Mouse (Mus musculus) liver, embryonic 11.5 days (tissue): Measurements from ENCODE around the gene Gabra5. TPM values are rescaled to one million over a fixed set of nuclear protein-coding genes. Genes with fewer than 3 reads are reported as not detected.

Experiments
- ATAC-seq: fragments of 200-750 bp; cut with Nextera tagmentation; replicated peaks from 2 replicates; pipeline ENCODE4 v1.8.0; 2017; ENCODE audit warnings: moderate number of reproducible peaks, mild to moderate bottlenecking, moderate TSS enrichment, moderate library complexity; ENCODE audit not compliant: low FRiP score
- DNase-seq: peaks from one replicate; pipeline ENCODE4 v3.0.0-alpha.2; 2017; ENCODE audit warnings: low spot score
- H3K27ac ChIP-seq: fragments of 300-500 bp; sonication (generic); 2 replicates; pipeline ENCODE4 v1.5.1; 2014; ENCODE audit warnings: mild to moderate bottlenecking, low read depth, low read length, control low read depth
- H3K27me3 ChIP-seq: fragments of 300-500 bp; sonication (generic); replicated peaks from 2 replicates; pipeline ENCODE4 v1.6.1; 2014; ENCODE audit warnings: low read length, mixed read lengths; ENCODE audit not compliant: control insufficient read depth, insufficient read depth
- H3K36me3 ChIP-seq: fragments of 300-500 bp; sonication (generic); 2 replicates; pipeline ENCODE4 v1.6.1; 2014; ENCODE audit warnings: mild to moderate bottlenecking, low read length, moderate library complexity, mixed read lengths; ENCODE audit not compliant: control insufficient read depth, insufficient read depth
- H3K4me1 ChIP-seq: fragments of 300-500 bp; sonication (generic); replicated peaks from 2 replicates; pipeline ENCODE4 v1.6.1; 2014; ENCODE audit warnings: low read length, mixed read lengths; ENCODE audit not compliant: control insufficient read depth, insufficient read depth
- H3K4me2 ChIP-seq: fragments of 300-500 bp; sonication (generic); 2 replicates; pipeline ENCODE4 v1.6.1; 2014; ENCODE audit warnings: mild to moderate bottlenecking, control low read depth, moderate library complexity
- H3K4me3 ChIP-seq: fragments of 300-500 bp; sonication (generic); 2 replicates; pipeline ENCODE4 v1.5.1; 2014; ENCODE audit warnings: low read depth, low read length, control low read depth
- H3K9ac ChIP-seq: fragments of 300-500 bp; sonication (generic); 2 replicates; pipeline ENCODE4 v1.6.1; 2014; ENCODE audit warnings: low read depth, low read length, control low read depth
- H3K9me3 ChIP-seq: fragments of 300-500 bp; sonication (generic); 2 replicates; pipeline ENCODE4 v1.6.1; 2016; ENCODE audit warnings: low read length, inconsistent platforms, mixed read lengths; ENCODE audit not compliant: control insufficient read depth
- WGBS: fragments of 180-500 bp; shearing (Covaris S2); extraction: QIAGEN DNeasy Blood & Tissue Kit; methylation state at CpG from one replicate; pipeline ENCODE4 v1.1.7; 2014; 5-methylcytosine and 5-hydroxymethylcytosine counted together
- polyA plus RNA-seq: library from polyadenylated mRNA; unstranded; fragments of >200 nt; fragmentation: Nextera tagmentation; extraction: Ambion mirVana; gene quantifications from 2 replicates; pipeline ENCODE4 v1.2.1, GENCODE M21; 2014

The Gabra5 gene
- polyA plus RNA-seq: 0.40 and 1.0 TPM in 2 replicates

GRCm38 (mm10) chr7:57509681-57510141, at the start of gene Gabra5:
Gabra5 (minus strand) TSS chr7:57510059.
- peak within 1 kb of the TSS; percentile 63 for H3K4me2 ChIP-seq
- no peaks in the 10 kb centered on the region for H3K36me3 ChIP-seq
- H3K4me3 ChIP-seq: peak within 1 kb of the TSS; percentile 41
- no peak within 1 kb of the TSS for H3K27ac ChIP-seq
- no peak within 1 kb of the TSS for H3K9ac ChIP-seq
- no peaks in the 10 kb centered on the region for H3K9me3 ChIP-seq
- ATAC-seq (no peak), DNase-seq (peak; percentile 45)
- H3K27me3 ChIP-seq: peaks cover 44% of the 10 kb centered on the region
- no peaks in the 10 kb centered on the region for H3K4me1 ChIP-seq
- WGBS: 1% methylated on average over 54 of the region's 59 CpGs

DNA sequence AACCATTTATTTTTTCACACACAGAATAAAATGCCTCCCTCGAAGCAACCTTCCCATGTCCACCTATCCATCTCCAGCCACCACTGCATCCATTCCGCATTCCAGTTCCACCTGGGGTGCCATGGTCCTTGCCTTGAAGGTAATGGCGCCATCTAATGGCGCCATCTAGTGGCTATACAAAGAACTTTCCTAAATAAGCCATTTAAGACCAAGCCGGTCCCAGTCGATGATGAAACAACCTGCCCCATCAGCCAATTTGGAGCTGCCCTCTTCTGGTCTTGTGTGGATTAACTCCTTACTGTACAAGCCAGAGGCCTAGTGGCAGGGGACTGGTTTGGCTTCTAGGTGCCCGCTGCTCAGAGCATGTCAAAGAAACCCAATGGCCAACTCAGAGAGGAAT, 28.7 kb upstream of the Gabra5 start:
- WGBS: 20% methylated on average over 7 of the region's 7 CpGs
- H3K4me2 ChIP-seq: no peak overlapping the region
- no peaks in the 10 kb centered on the region for H3K36me3 ChIP-seq
- no peaks in the 10 kb centered on the region for H3K9me3 ChIP-seq
- DNase-seq (no peak), ATAC-seq (no peak)
- no peaks in the 10 kb centered on the region for H3K4me1 ChIP-seq
- H3K9ac ChIP-seq: no peak overlapping the region
- H3K4me3 ChIP-seq: no peak overlapping the region
- H3K27ac ChIP-seq: no peak overlapping the region
- H3K27me3 ChIP-seq: no peaks in the 10 kb centered on the region

GRCm38 (mm10) chr7:57532676-57533075, 22.8 kb upstream of the Gabra5 start:
- 73% methylated on average over 10 of the region's 10 CpGs for WGBS

GRCm38 (mm10) chr7:57529954-57530353, 20.1 kb upstream of the Gabra5 start:
- WGBS: 91% methylated on average over 8 of the region's 8 CpGs
- no peak for ATAC-seq
- no peaks in the 10 kb centered on the region for H3K9me3 ChIP-seq
- no peak overlapping the region for H3K27ac ChIP-seq
- H3K4me2 ChIP-seq: no peak overlapping the region
- DNase-seq: no peak
- no peak overlapping the region for H3K4me3 ChIP-seq
- no peaks in the 10 kb centered on the region for H3K4me1 ChIP-seq
- H3K36me3 ChIP-seq: no peaks in the 10 kb centered on the region
- H3K27me3 ChIP-seq: no peaks in the 10 kb centered on the region
- H3K9ac ChIP-seq: no peak overlapping the region

More at GRCm38 (mm10) chr7:57532676-57533075, 22.8 kb upstream of the Gabra5 start:
- Histone ChIP-seq H3K9ac (no peak overlapping the region), H3K27me3 (no peaks in the 10 kb centered on the region), H3K36me3 (no peaks in the 10 kb centered on the region), H3K9me3 (no peaks in the 10 kb centered on the region), H3K27ac (no peak overlapping the region), H3K4me2 (no peak overlapping the region), H3K4me3 (no peak overlapping the region), H3K4me1 (no peaks in the 10 kb centered on the region)
- DNase-seq: no peak
- ATAC-seq: no peak

DNA sequence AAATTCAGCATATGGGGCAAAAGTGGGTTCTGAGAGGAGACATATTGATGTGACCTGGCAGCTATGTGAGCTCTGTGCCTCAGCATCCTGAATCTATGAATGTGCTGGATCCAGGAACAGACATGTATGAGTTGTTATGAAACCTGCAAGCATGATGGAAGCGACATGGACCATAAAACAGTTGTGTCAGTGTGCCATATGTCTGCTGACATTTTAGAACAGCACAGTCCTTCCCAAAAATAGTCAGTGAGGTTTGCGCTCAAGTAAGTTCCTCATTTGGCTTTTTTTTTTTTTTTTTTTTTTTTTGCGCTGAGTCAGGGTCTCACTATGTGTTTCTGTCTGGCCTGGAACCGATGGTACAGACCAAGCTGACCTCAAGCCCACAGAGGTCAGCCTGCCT, 19.6 kb upstream of the Gabra5 start:
- no peak overlapping the region for H3K27ac ChIP-seq
- no peak overlapping the region for H3K4me3 ChIP-seq
- no peaks in the 10 kb centered on the region for H3K27me3 ChIP-seq
- ATAC-seq (no peak), DNase-seq (no peak)
- H3K9me3 ChIP-seq: no peaks in the 10 kb centered on the region
- no peaks in the 10 kb centered on the region for H3K36me3 ChIP-seq
- no peak overlapping the region for H3K9ac ChIP-seq
- WGBS: 57% methylated on average over 4 of the region's 4 CpGs
- no peak overlapping the region for H3K4me2 ChIP-seq
- H3K4me1 ChIP-seq: no peaks in the 10 kb centered on the region

GRCm38 (mm10) chr7:57512955-57513354, 3.1 kb upstream of the Gabra5 start:
- 28% methylated on average over 3 of the region's 3 CpGs for WGBS
- peaks cover 34% of the 10 kb centered on the region for H3K27me3 ChIP-seq
- no peak overlapping the region for H3K4me2 ChIP-seq
- no peaks in the 10 kb centered on the region for H3K36me3 ChIP-seq
- H3K4me3 ChIP-seq: no peak overlapping the region
- H3K9me3 ChIP-seq: no peaks in the 10 kb centered on the region
- ATAC-seq (no peak), DNase-seq (no peak)
- H3K4me1 ChIP-seq: no peaks in the 10 kb centered on the region
- no peak overlapping the region for H3K27ac ChIP-seq
- H3K9ac ChIP-seq: no peak overlapping the region

GRCm38 (mm10) chr7:57508860-57509632, 813 bp downstream of the Gabra5 start:
- Histone ChIP-seq H3K4me3 (peak overlapping the region; percentile 41), H3K27ac (no peak overlapping the region), H3K9ac (no peak overlapping the region), H3K4me2 (peak overlapping the region; percentile 63), H3K9me3 (no peaks in the 10 kb centered on the region), H3K4me1 (no peaks in the 10 kb centered on the region), H3K27me3 (peaks cover 44% of the 10 kb centered on the region), H3K36me3 (no peaks in the 10 kb centered on the region)
- 3% methylated on average over 70 of the region's 72 CpGs for WGBS
- ATAC-seq (no peak), DNase-seq (peak; percentile 31)

- H3K4me3 ChIP-seq: no peak overlapping the region
- H3K4me2 ChIP-seq: no peak overlapping the region
- no peak for ATAC-seq
- H3K36me3 ChIP-seq: no peaks in the 10 kb centered on the region
- H3K27ac ChIP-seq: no peak overlapping the region
- H3K9ac ChIP-seq: no peak overlapping the region
- DNase-seq: no peak
- 71% methylated on average over 4 of the region's 4 CpGs for WGBS
- peaks cover 8% of the 10 kb centered on the region; the same call in 1 of the 2 replicates for H3K27me3 ChIP-seq
- H3K9me3 ChIP-seq: no peaks in the 10 kb centered on the region
- H3K4me1 ChIP-seq: no peaks in the 10 kb centered on the region
Measured at GRCm38 (mm10) chr7:57502809-57503208, 7.0 kb downstream of the Gabra5 start.

- 72% methylated on average over 4 of the region's 4 CpGs for WGBS
- ATAC-seq: no peak
Measured at GRCm38 (mm10) chr7:57491795-57492194, 18.1 kb downstream of the Gabra5 start.

More at GRCm38 (mm10) chr7:57491795-57492194, 18.1 kb downstream of the Gabra5 start:
- Histone ChIP-seq H3K27me3 (no peaks in the 10 kb centered on the region), H3K36me3 (no peaks in the 10 kb centered on the region), H3K27ac (no peak overlapping the region), H3K9me3 (no peaks in the 10 kb centered on the region), H3K4me3 (no peak overlapping the region), H3K4me2 (no peak overlapping the region), H3K9ac (no peak overlapping the region), H3K4me1 (no peaks in the 10 kb centered on the region)
- DNase-seq: no peak
